Mouse (Mus musculus) midbrain, embryonic 12.5 days (tissue): ENCODE data around the gene Scn4b. TPM values are rescaled to one million over a fixed set of nuclear protein-coding genes. Genes with fewer than 3 reads are reported as not detected.

ENCODE experiments used
- ATAC-seq: fragments of 200-750 bp; cut with Nextera tagmentation; 2 replicates; pipeline ENCODE4 v1.8.0; 2017; ENCODE audit warnings: low read depth, moderate TSS enrichment, moderate library complexity; ENCODE audit not compliant: low FRiP score
- H3K27ac ChIP-seq: fragments of 300-500 bp; sonication (generic); replicated peaks from 2 replicates; pipeline ENCODE4 v1.5.1; 2016; ENCODE audit warnings: mild to moderate bottlenecking
- H3K27me3 ChIP-seq: fragments of 300-500 bp; sonication (generic); 2 replicates; pipeline ENCODE4 v1.6.1; 2016; ENCODE audit warnings: mild to moderate bottlenecking
- H3K36me3 ChIP-seq: fragments of 300-500 bp; sonication (generic); 2 replicates; pipeline ENCODE4 v1.6.1; 2016
- H3K4me1 ChIP-seq: fragments of 300-500 bp; sonication (generic); 2 replicates; pipeline ENCODE4 v1.6.1; 2016
- H3K4me2 ChIP-seq: fragments of 300-500 bp; sonication (generic); replicated peaks from 2 replicates; pipeline ENCODE4 v1.6.1; 2016; ENCODE audit warnings: mild to moderate bottlenecking, moderate library complexity
- H3K4me3 ChIP-seq: fragments of 300-500 bp; sonication (generic); 2 replicates; pipeline ENCODE4 v1.5.1; 2016; ENCODE audit warnings: mild to moderate bottlenecking
- H3K9ac ChIP-seq: fragments of 300-500 bp; sonication (generic); replicated peaks from 2 replicates; pipeline ENCODE4 v1.6.1; 2016; ENCODE audit warnings: mild to moderate bottlenecking, moderate library complexity
- H3K9me3 ChIP-seq: fragments of 300-500 bp; sonication (generic); 2 replicates; pipeline ENCODE4 v1.6.1; 2016; ENCODE audit warnings: mild to moderate bottlenecking
- WGBS: fragments of 180-500 bp; shearing (Covaris S2); methylation state at CpG from one replicate; pipeline ENCODE4 v1.1.7; 2016; 5-methylcytosine and 5-hydroxymethylcytosine counted together
- polyA plus RNA-seq: library from polyadenylated mRNA; unstranded; fragments of >200 nt; fragmentation: Nextera tagmentation; extraction: Ambion mirVana; gene quantifications from 2 replicates; pipeline ENCODE4 v1.2.1, GENCODE M21; 2016

The Scn4b gene
- polyA plus RNA-seq: 0.15 and 0.18 TPM in 2 replicates

DNA sequence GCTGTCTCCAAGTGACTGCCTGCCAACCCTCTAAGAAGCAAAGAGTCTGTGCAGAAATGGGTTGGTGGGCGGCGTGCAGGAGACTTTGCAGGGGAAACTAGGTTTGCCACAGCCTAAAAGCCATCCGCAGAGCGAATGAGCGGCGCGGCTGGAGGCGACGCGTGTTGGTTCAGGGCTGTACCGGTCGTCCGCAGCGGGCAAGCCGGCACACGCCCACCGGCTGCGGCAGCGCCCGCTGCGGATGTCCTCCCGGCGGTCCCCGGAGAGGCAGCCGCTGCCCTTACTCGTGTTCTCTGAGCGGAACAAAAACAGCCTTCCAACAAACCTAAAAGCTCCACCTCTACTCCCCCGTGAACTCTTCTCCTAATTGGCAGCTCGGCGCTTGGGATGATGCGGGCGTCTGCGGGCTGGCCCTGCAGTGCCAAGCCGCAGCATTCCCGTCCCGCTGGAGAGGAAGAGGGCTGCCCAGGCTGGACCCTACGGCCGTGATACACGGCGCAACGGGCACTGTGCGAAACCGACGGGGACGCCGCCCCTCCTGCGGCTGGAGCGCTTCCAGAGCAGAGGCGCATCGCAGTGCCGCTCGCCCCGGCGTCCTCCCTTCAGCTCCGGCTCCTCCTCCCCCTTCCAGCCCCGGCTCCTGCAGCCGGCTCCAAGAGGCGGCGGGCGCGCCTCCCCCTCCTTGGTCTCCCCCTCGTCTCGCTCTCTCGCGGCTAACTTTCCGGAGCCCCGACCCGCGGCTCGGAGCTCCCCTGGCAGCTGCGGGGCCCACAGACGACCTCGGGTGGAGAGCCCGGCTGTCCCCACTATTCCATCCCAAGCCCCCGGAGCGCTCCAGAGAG, at the start of gene Scn4b:
Gene Scn4b (plus strand): TSS at position 205 of the 842 bp plus-strand sequence.
- WGBS: under 1% methylated on average over 66 of the region's 76 CpGs
- H3K4me3 ChIP-seq: peak within 1 kb of the TSS; percentile 51
- H3K9ac ChIP-seq: peak within 1 kb of the TSS; percentile 29; the same call in 1 of the 2 replicates
- peaks cover 99% of the 10 kb centered on the region for H3K27me3 ChIP-seq
- peaks cover 23% of the 10 kb centered on the region for H3K4me1 ChIP-seq
- H3K36me3 ChIP-seq: no peaks in the 10 kb centered on the region
- peak within 1 kb of the TSS; percentile 86 for H3K4me2 ChIP-seq
- H3K9me3 ChIP-seq: no peaks in the 10 kb centered on the region
- ATAC-seq: peak; percentile 44; the same call in 1 of the 2 replicates
- H3K27ac ChIP-seq: no peak within 1 kb of the TSS

DNA sequence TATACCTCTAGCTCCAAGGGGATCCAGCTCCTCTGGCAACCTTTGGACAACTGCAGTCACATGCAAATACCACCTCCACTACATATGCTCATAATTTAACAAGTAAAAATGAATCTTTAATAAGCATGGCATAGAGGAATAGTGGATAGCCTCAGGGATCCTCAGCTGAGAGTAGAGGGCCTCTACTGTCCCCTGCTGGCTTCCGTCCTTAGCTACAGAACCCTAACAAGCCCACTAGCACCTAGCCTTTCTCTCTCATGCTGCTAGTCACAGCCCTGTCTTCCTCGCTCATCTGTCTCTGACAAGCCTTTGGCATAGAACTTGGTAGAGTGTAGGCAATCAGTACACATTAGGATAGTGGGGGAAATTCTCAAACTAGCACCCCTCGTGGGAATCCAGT, 47.4 kb upstream of the Scn4b start:
- H3K27ac ChIP-seq: no peak overlapping the region
- no peak overlapping the region for H3K4me2 ChIP-seq
- peaks cover 3% of the 10 kb centered on the region; the same call in 1 of the 2 replicates for H3K27me3 ChIP-seq
- 71% methylated on average over 3 of the region's 3 CpGs for WGBS
- no peaks in the 10 kb centered on the region for H3K4me1 ChIP-seq
- ATAC-seq: no peak
- no peaks in the 10 kb centered on the region for H3K9me3 ChIP-seq
- no peak overlapping the region for H3K9ac ChIP-seq
- no peaks in the 10 kb centered on the region for H3K36me3 ChIP-seq
- no peak overlapping the region for H3K4me3 ChIP-seq

DNA sequence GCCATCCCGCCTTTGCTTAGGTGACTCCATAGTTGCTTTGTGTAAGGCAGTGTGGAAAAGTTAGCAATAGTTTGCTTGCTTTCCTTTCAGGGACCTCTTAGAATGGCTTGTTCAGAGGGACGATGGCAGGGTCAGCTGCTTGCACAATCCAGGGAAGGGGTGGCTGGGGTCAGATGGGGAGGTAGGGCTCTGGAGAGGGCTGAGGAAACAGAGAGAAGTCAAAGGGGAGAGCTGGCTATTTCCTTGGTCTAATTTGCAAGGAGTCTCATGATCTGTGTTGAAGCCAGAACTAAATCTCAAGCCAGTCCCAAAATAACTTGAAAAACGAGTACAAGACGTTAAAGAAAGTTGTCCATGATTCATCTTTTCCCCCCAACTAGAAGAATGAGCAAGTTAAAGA, 45.6 kb upstream of the Scn4b start:
- no peaks in the 10 kb centered on the region for H3K27me3 ChIP-seq
- no peak overlapping the region for H3K27ac ChIP-seq
- ATAC-seq: no peak
- H3K9ac ChIP-seq: no peak overlapping the region
- H3K9me3 ChIP-seq: no peaks in the 10 kb centered on the region
- H3K4me3 ChIP-seq: no peak overlapping the region
- WGBS: 70% methylated on average over 4 of the region's 4 CpGs
- H3K4me1 ChIP-seq: no peaks in the 10 kb centered on the region
- no peaks in the 10 kb centered on the region for H3K36me3 ChIP-seq
- no peak overlapping the region for H3K4me2 ChIP-seq

DNA sequence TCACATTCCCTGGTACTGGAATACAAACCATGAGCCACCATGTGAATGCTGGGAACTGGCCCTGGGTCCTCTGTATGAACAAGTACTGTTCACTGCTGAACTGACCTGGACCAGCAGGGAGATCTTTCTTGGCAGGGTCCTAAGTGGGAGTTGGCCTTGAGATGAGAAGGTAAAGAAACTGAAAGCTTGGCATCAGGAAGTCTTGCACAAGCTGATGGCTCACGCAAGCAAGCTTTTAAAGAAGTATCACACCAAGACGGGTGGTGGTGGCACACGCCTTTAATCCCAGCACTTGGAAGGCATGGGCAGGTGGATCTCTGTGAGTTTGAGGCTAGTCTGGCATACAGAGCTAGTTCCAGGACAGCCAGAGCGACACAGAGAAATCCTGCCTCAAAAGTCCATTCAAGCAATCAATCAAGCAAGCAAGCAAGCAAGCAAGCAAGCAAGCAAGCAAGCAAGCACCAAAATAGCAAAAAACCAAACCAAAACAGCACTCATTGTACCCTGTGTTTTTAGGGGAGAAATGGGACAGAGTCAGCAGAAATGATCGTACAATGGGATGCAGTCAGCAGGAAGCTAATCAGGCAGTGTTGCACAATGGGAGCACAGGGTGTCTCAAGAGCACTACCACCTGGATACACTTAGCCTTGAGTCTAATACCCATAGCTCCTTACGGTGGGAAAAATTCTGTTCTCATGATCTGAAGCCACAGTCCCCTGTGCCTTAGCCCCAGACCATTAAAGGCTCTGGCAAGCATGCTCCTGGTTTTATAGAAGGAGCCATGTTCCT, 42.9 kb upstream of the Scn4b start:
- Histone ChIP-seq H3K4me1 (no peaks in the 10 kb centered on the region), H3K9ac (no peak overlapping the region), H3K4me3 (no peak overlapping the region), H3K27ac (no peak overlapping the region), H3K9me3 (no peaks in the 10 kb centered on the region), H3K27me3 (no peaks in the 10 kb centered on the region), H3K4me2 (no peak overlapping the region), H3K36me3 (no peaks in the 10 kb centered on the region)
- WGBS: 81% methylated on average over 6 of the region's 6 CpGs
- no peak for ATAC-seq

DNA sequence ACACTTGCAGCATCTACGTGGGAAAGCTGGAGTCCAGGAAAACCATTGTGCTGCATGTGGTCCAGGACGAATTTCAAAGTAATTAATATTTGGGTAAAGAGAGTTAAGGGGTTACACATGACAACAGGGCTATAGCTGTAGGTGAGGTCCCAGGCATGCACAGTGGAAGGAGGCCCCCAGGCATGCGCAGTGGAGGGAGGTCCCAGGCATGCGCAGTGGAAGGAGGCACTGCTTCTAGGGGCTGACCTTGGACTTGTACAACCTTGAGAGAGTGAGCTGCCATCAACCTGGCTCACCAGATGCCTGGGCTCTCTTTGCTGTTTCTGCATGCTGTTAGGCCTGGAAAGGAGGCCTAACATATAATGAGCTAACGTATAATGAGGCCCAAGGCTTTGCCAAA, 40.3 kb upstream of the Scn4b start:
- no peak for ATAC-seq
- no peaks in the 10 kb centered on the region for H3K9me3 ChIP-seq
- no peak overlapping the region for H3K4me3 ChIP-seq
- no peak overlapping the region for H3K27ac ChIP-seq
- no peaks in the 10 kb centered on the region for H3K36me3 ChIP-seq
- no peaks in the 10 kb centered on the region for H3K27me3 ChIP-seq
- no peaks in the 10 kb centered on the region for H3K4me1 ChIP-seq
- no peak overlapping the region for H3K9ac ChIP-seq
- H3K4me2 ChIP-seq: no peak overlapping the region
- WGBS: 82% methylated on average over 5 of the region's 5 CpGs

DNA sequence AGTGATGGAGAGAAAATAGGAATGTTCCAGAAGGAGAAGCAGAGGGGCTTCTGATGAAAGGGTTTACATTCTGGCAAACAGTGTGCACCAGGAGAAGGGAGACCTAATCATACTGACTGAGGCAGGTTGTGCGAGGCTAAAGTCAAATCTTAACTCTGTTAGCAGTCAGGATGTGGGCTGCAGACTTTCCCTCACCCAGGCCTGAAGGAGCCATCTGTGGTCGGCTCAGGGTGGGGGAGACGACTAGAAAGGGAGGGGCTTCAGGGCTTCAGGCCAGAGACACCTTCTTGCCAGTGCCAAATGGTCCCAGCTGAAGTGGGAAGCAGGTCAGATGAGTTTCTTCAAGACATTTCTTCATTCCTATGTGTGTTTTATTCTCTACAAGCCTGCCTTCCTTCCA, 39.8 kb upstream of the Scn4b start:
- no peak for ATAC-seq
- no peak overlapping the region for H3K4me2 ChIP-seq
- no peak overlapping the region for H3K4me3 ChIP-seq
- H3K9ac ChIP-seq: no peak overlapping the region
- no peaks in the 10 kb centered on the region for H3K27me3 ChIP-seq
- WGBS: 40% methylated on average over 3 of the region's 3 CpGs
- H3K36me3 ChIP-seq: no peaks in the 10 kb centered on the region
- H3K9me3 ChIP-seq: no peaks in the 10 kb centered on the region
- no peak overlapping the region for H3K27ac ChIP-seq
- H3K4me1 ChIP-seq: no peaks in the 10 kb centered on the region

DNA sequence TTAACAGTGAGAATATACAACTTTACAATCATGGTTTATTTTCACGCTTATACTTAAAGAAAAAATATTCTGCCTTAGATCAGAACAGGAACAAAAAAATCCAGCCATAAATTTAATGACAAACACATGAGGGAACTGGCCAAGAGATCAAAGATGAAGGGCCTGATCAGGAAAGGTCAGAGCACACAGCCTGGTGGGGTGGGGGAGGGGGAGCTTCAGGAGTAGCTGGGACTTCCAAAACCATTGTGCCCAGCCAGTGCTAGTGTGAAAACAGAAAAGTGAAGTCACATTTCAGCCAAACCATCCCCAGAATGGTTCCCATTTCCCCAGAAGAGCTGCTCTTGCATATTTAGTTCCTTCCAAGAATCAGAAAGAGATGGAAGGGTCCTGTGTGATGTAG, 35.7 kb upstream of the Scn4b start:
- 83% methylated on average over 1 of the region's 1 CpGs for WGBS
- Histone ChIP-seq H3K9ac (no peak overlapping the region), H3K4me1 (no peaks in the 10 kb centered on the region), H3K27ac (no peak overlapping the region), H3K36me3 (no peaks in the 10 kb centered on the region), H3K9me3 (no peaks in the 10 kb centered on the region), H3K4me3 (no peak overlapping the region), H3K27me3 (no peaks in the 10 kb centered on the region; the same call in 1 of the 2 replicates), H3K4me2 (no peak overlapping the region)
- ATAC-seq: no peak

DNA sequence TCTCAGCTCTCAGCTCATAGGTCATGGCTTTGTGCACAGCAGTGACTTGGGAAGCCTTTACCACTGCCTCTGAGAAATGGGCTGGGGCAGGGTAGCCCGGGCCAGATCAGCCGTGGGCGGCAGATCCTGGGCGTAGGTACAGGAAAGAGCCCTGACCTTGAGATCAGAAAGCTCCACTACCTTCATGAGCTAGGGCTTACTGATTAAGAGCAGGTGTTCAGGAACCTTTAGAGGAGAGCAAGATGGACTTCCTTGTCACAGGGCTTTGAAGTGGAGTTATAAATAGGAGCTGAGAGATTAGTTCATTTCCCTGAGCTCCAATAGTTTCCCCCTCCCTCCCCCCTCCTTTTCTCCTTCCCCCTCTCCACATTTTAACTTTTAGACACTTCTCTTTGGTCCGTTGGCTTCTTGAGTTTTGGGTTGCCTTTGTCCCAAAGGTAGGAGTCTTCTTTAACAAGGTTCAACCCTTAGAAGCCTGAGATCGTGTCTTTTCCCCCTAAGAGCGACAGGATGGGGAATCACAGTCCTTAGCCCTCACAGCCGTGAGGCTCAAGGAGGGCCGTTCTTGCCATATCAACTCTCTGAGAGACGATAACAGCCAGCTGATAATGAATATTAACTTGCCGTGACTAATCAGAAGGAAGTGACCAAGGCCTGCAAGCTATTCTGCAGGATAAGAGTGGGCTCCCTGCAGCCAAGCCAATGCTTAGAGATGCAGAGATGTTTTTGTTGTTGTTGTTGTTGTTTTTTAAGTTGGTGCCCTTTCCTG, 34.8 kb upstream of the Scn4b start:
- Histone ChIP-seq H3K9me3 (no peaks in the 10 kb centered on the region), H3K4me2 (no peak overlapping the region), H3K4me1 (no peaks in the 10 kb centered on the region), H3K27ac (no peak overlapping the region), H3K4me3 (no peak overlapping the region), H3K9ac (no peak overlapping the region), H3K27me3 (no peaks in the 10 kb centered on the region; the same call in 1 of the 2 replicates), H3K36me3 (no peaks in the 10 kb centered on the region)
- ATAC-seq: no peak
- WGBS: 77% methylated on average over 11 of the region's 11 CpGs

DNA sequence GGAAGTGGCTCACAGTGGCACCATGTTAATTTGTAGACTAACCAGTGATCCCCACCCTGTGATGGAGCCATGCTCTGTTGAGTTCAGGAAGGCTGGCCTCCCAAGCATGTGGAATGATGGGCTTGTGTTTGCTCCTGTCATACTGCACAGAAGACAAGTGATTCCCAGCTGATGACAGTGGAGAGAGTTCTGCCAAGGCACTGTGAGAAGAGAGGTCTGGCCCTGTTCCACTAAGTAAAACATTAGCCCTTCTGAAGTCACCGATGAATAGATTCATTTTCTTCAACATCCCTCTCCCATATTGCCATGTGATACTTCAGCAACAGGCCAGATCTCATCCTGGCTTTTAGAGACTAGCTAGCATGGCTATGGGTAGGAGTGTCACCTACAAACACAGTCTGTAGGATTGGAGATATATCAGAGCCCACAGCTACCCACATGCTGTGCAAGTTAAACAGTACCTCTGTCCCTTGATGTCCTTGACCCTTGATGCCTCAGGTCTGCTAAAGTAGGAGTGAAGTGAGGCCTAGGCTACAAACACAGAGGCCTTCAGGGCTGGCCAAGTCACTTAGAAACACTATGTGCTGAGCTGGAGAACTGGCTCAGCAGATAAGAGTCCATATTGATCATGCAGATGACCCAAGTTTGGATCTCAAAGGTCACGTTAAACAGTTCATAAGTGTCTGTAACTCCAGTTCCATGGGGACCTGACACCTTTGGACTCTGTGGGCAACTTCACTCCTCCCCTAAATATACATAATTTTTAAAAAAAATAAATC, 32.4 kb upstream of the Scn4b start:
- no peaks in the 10 kb centered on the region for H3K4me1 ChIP-seq
- H3K36me3 ChIP-seq: no peaks in the 10 kb centered on the region
- no peak overlapping the region for H3K9ac ChIP-seq
- no peak overlapping the region for H3K4me2 ChIP-seq
- WGBS: 93% methylated on average over 2 of the region's 2 CpGs
- H3K27me3 ChIP-seq: no peaks in the 10 kb centered on the region; the same call in 1 of the 2 replicates
- no peak overlapping the region for H3K4me3 ChIP-seq
- no peak overlapping the region for H3K27ac ChIP-seq
- H3K9me3 ChIP-seq: no peaks in the 10 kb centered on the region
- no peak for ATAC-seq

DNA sequence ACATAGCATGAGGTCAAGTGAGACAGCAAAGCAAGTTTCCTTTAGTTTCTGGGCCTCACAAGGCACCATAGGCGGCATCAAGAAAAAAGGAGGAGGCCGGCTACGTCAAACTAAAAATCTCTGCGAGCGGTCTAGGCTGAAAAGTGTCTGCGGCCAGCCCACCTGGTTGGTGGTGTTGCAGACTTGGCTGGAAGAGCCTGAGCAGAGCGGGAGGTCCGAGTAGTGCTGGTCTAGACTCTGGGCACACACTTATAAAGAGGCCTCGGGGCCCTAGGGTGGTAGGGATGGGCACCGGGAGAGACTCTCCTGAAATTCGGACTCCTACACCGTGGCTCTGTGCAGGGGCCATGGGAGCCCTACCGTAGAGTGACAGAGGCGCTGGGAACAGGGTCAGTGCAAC, 22.5 kb upstream of the Scn4b start:
- H3K4me1 ChIP-seq: peaks cover 13% of the 10 kb centered on the region
- no peaks in the 10 kb centered on the region for H3K9me3 ChIP-seq
- peak overlapping the region; percentile 39 for H3K4me3 ChIP-seq
- H3K36me3 ChIP-seq: no peaks in the 10 kb centered on the region
- H3K9ac ChIP-seq: no peak overlapping the region
- 3% methylated on average over 14 of the region's 14 CpGs for WGBS
- H3K27ac ChIP-seq: no peak overlapping the region
- H3K27me3 ChIP-seq: peaks cover 21% of the 10 kb centered on the region
- ATAC-seq: peak; percentile 56; the same call in 1 of the 2 replicates
- peak overlapping the region; percentile 60 for H3K4me2 ChIP-seq

DNA sequence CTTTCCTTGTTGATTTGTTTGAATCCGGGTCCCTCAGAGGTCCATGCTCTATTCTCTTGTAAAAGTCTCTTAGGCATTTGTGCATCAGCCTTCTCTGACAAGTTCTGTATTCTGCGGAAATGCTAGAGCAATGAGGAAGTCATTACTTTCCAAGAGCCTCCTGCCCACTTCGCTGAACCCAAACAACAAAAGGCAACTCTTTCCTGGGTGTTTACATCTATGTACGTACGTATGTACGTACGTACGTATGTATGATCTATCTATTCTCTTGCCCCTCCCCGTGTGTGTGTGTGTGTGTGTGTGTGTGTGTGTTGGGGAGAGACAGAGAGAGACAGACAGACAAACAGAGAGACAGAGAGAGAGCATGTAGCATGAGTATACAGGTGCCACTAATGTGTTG, 21.4 kb upstream of the Scn4b start:
- H3K27ac ChIP-seq: no peak overlapping the region
- peaks cover 25% of the 10 kb centered on the region for H3K27me3 ChIP-seq
- ATAC-seq: no peak
- no peak overlapping the region for H3K4me2 ChIP-seq
- H3K4me3 ChIP-seq: no peak overlapping the region
- WGBS: 68% methylated on average over 9 of the region's 9 CpGs
- H3K36me3 ChIP-seq: no peaks in the 10 kb centered on the region
- H3K9me3 ChIP-seq: no peaks in the 10 kb centered on the region
- peaks cover 14% of the 10 kb centered on the region for H3K4me1 ChIP-seq
- H3K9ac ChIP-seq: no peak overlapping the region
